Mouse (Mus musculus) cortical plate, adult 2 months (tissue): ENCODE results near the gene Msantd3.

Experiments used
- CTCF ChIP-seq: fragments of 200-500 bp; IDR thresholded peaks from 2 replicates; pipeline ENCODE4 v1.5.1; 2011; ENCODE audit warnings: mild to moderate bottlenecking, control low read depth, low read length; ENCODE audit not compliant: insufficient read depth; ENCODE audit errors: extremely low read depth
- POLR2A ChIP-seq: fragments of 200-500 bp; IDR thresholded peaks from 2 replicates; pipeline ENCODE4 v1.6.1; 2011; ENCODE audit warnings: mild to moderate bottlenecking, low read length, control low read depth; ENCODE audit not compliant: insufficient read depth; ENCODE audit errors: extremely low read depth

- no peak for TF ChIP-seq CTCF
- no peak for TF ChIP-seq POLR2A
Measured at GRCm38 (mm10) chr4:48559652-48560051, 19.9 kb downstream of the Msantd3 start.
